ENCODE assay signal across 10 mouse cellular contexts in the genomic region with DNA sequence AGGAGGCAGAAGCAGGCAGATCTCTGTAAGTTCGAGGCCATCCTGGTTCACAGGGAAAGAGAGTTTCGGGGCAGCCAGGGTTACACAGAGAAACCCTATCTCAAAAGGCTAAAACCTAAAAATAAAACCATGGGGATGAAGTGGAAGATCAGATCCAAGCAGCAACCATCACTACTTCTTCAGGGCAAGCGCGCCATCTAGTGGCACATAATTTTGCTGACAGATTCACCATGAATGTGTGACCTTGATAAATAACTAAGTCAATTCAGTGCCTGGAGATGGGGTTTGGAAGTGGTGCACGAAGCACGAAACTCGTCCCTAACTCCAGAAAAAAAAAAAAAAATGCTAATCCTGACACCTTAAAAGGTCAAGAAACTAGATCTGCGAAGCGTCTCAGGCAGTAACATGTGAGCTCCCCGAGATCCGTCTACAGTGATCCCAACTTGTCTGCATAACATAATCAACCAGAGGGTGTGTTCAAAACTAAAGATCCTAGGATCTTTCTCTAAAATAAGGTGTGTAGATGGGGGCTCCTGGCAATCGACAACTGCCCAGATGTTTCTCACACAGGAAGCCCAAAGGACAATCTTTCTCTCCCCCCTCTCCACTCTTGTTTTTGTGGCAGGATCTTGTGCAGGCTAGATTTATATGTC. TPM values are rescaled to one million over a fixed set of nuclear protein-coding genes. Genes with fewer than 3 reads are reported as not detected.
A peak's percentile ranks its signal among the peaks of the same experiment; 100 is the strongest.
DNase-seq lines count a peak whose midpoint lies in the region; ATAC-seq and TF ChIP-seq lines count a peak whose summit lies in the region.
"Had no signal": no experiment of that assay in that cellular context is flagged by ENCODE, and none has a peak within 500 bp of the region (broad histone marks: within the 10 kb centered on the region; RNA-seq: fewer than 3 reads in every experiment).

No protein-coding gene starts in this region.

- H3K4me2 ChIP-seq in kidney, embryonic 16.5 days (replicated peaks; ENCODE audit: low read depth, low read length): no peak overlapping the region
- H3K4me2 ChIP-seq in limb, embryonic 14.5 days (replicated peaks; ENCODE audit: low read depth, low read length, severe bottlenecking): no peak overlapping the region
- no peak overlapping the region for H3K4me2 ChIP-seq in neural tube, embryonic 11.5 days (ENCODE audit: low read depth)
- H3K4me2 ChIP-seq: embryonic facial prominence, embryonic 13.5 days; stomach, embryonic 15.5 days had no signal

- TF ChIP-seq POLR2A in limb, embryonic 14.5 days (IDR thresholded peaks at IDR 0.05; ENCODE audit: borderline replicate concordance, extremely low read depth, insufficient read depth, insufficient read length): no peak

- no peaks in the 10 kb centered on the region for H3K4me1 ChIP-seq in kidney, embryonic 16.5 days (ENCODE audit: insufficient read depth, low read length)
- no peaks in the 10 kb centered on the region for H3K4me1 ChIP-seq in limb, embryonic 14.5 days (ENCODE audit: control insufficient read depth, insufficient read depth, low read length)
- H3K4me1 ChIP-seq in neural tube, embryonic 11.5 days (ENCODE audit: control insufficient read depth, insufficient read depth, low read length): no peaks in the 10 kb centered on the region
- H3K4me1 ChIP-seq: embryonic facial prominence, embryonic 13.5 days; stomach, embryonic 15.5 days had no signal

- H3K4me3 ChIP-seq in kidney, embryonic 16.5 days (ENCODE audit: low read length): no peak overlapping the region
- no peak overlapping the region for H3K4me3 ChIP-seq in limb, embryonic 14.5 days (replicated peaks; ENCODE audit: low read length)
- no peak overlapping the region for H3K4me3 ChIP-seq in neural tube, embryonic 11.5 days (ENCODE audit: low read depth, low read length)
- H3K4me3 ChIP-seq: embryonic facial prominence, embryonic 13.5 days; stomach, embryonic 15.5 days had no signal

- DNase-seq in 3T3-L1 (ENCODE audit: low read depth, low spot score) (peak; percentile 91), WW6 (ENCODE audit: low read depth, low spot score) (peak; percentile 34)
- DNase-seq in cerebellum, postnatal 4 days (ENCODE audit: low spot score in 2 of 2): peak; percentile 78 to 83
- DNase-seq in gastrocnemius, postnatal 14 days: peak; percentile 82
- DNase-seq in limb, embryonic 14.5 days (ENCODE audit: low spot score): peak; percentile 81
- DNase-seq in neural tube, embryonic 11.5 days (ENCODE audit: low spot score): peak; percentile 81
- peak; percentile 17 to 28 for DNase-seq in thymus, adult 18-20 months

- H3K27me3 ChIP-seq in kidney, embryonic 16.5 days (ENCODE audit: insufficient read depth, low read length): no peaks in the 10 kb centered on the region
- no peaks in the 10 kb centered on the region for H3K27me3 ChIP-seq in limb, embryonic 14.5 days (ENCODE audit: control insufficient read depth, insufficient read depth, low read length)
- no peaks in the 10 kb centered on the region for H3K27me3 ChIP-seq in neural tube, embryonic 11.5 days (ENCODE audit: control insufficient read depth, insufficient read depth, low read length)
- H3K27me3 ChIP-seq: embryonic facial prominence, embryonic 13.5 days; stomach, embryonic 15.5 days had no signal

- H3K36me3 ChIP-seq in kidney, embryonic 16.5 days (ENCODE audit: insufficient read depth, low read length): no peaks in the 10 kb centered on the region
- 0 out of 2 replicates have a peak, but pooled peaks cover 6% of the 10 kb centered on the region for H3K36me3 ChIP-seq in limb, embryonic 14.5 days (ENCODE audit: control insufficient read depth, insufficient read depth, low read length)
- no peaks in the 10 kb centered on the region for H3K36me3 ChIP-seq in neural tube, embryonic 11.5 days (ENCODE audit: control insufficient read depth, insufficient read depth, low read length)
- H3K36me3 ChIP-seq: embryonic facial prominence, embryonic 13.5 days; stomach, embryonic 15.5 days had no signal

- intact Hi-C loops in gastrocnemius, postnatal 14 days (cut with DNase I; ENCODE audit: low total_unique reads): loop anchor here (10.0 kb wide), 2 partner anchors 101 to 291 kb away; a partner anchor contains a TSS

- 33% methylated on average over 12 of the region's 12 CpGs for WGBS in kidney, embryonic 16.5 days
- WGBS in limb, embryonic 14.5 days: 31% methylated on average over 12 of the region's 12 CpGs
- WGBS in neural tube, embryonic 11.5 days: 43% methylated on average over 12 of the region's 12 CpGs

- H3K9me3 ChIP-seq in kidney, embryonic 16.5 days (ENCODE audit: low read length): no peaks in the 10 kb centered on the region
- no peaks in the 10 kb centered on the region for H3K9me3 ChIP-seq in limb, embryonic 14.5 days (ENCODE audit: control insufficient read depth, low read length)
- no peaks in the 10 kb centered on the region for H3K9me3 ChIP-seq in neural tube, embryonic 11.5 days (ENCODE audit: control insufficient read depth, low read length)
- H3K9me3 ChIP-seq: embryonic facial prominence, embryonic 13.5 days; stomach, embryonic 15.5 days had no signal

- H3K9ac ChIP-seq in kidney, embryonic 16.5 days (replicated peaks; ENCODE audit: low read length): no peak overlapping the region
- no peak overlapping the region for H3K9ac ChIP-seq in limb, embryonic 14.5 days (ENCODE audit: low read depth, low read length, severe bottlenecking)
- no peak overlapping the region for H3K9ac ChIP-seq in neural tube, embryonic 11.5 days (ENCODE audit: low read length)
- H3K9ac ChIP-seq: embryonic facial prominence, embryonic 13.5 days; stomach, embryonic 15.5 days had no signal

- no peak overlapping the region for H3K27ac ChIP-seq in kidney, embryonic 16.5 days (ENCODE audit: low read length)
- H3K27ac ChIP-seq in limb, embryonic 14.5 days (replicated peaks; ENCODE audit: low read depth, low read length): no peak overlapping the region
- H3K27ac ChIP-seq in neural tube, embryonic 11.5 days (ENCODE audit: low read depth, low read length): no peak overlapping the region
- H3K27ac ChIP-seq: embryonic facial prominence, embryonic 13.5 days; stomach, embryonic 15.5 days had no signal

- ATAC-seq in kidney, embryonic 16.5 days (ENCODE audit: low FRiP score, low TSS enrichment): 0 out of 2 replicates have a peak, but pooled peaks have one; percentile 23
- no peak for ATAC-seq in limb, embryonic 14.5 days (ENCODE audit: low FRiP score, low read depth)
- ATAC-seq in neural tube, embryonic 11.5 days (ENCODE audit: insufficient read depth, low FRiP score, low TSS enrichment): no peak

RNA-seq across cellular contexts. Expression of a gene that starts 36.4 kb away (rescaled TPM):
- 100 to 1,000 TPM in 1 of 2 experiments, 10 to 100 TPM in 1; 76.2 to 100 TPM for total RNA-seq in gastrocnemius, postnatal 14 days (2021)
- 75.7 and 77.6 TPM in 2 replicates for polyA plus RNA-seq in kidney, embryonic 16.5 days (2015; fragmentation: Nextera tagmentation; extraction: Ambion mirVana)
- 54.0 and 55.6 TPM in 2 replicates for polyA plus RNA-seq in limb, embryonic 14.5 days (2012; rRNA removed)
- polyA plus RNA-seq in limb, embryonic 14.5 days (2014; fragmentation: Nextera tagmentation; extraction: Ambion mirVana): 57.8 and 68.4 TPM in 2 replicates
- polyA plus RNA-seq in neural tube, embryonic 11.5 days (2014; fragmentation: Nextera tagmentation; extraction: Ambion mirVana): 83.1 TPM in 2 replicates

Comparison
In these comparisons a context has a peak if more than half of its experiments do, and no peak if none do; other contexts are left out.
1. DNase-seq: peak in every context shown above with its lines; median percentile 91 in 3T3-L1; 82 in gastrocnemius, postnatal 14 days; 81 in limb, embryonic 14.5 days; 81 in neural tube, embryonic 11.5 days; 80 in cerebellum, postnatal 4 days; 34 in WW6; 22 in thymus, adult 18-20 months.